Mouse (Mus musculus): ENCODE results near the gene Cdc7.

DNA sequence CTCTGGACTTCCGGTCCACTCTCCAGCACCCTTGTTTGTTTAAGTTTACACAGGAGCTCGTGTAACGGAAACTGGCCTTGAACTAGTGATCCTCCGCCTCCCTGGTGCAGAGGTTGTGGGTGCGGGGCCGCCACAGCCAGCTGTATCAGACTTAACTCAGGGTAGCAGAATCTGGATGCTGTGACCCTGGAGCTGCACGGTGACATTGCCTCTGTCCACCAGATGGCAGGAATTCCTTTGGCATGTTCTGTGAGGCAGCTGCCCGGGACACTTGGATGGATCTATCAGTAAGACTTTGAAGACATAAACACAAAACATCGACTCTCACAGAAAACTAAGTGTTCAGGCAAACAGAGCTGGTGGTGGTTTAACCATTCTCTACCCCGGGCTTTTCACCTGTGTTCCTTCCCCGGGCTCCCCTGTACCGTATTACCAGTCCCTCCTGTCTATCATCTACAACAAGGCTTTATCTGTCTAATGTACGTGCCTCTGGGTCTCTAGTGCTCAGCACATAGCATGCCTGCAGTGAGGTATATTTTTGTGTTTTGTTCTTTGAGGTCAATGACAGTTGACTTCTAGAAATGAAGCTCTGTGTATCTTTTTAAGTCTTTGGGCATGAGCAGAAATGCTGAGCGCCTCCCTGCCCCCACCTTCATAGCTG is 26.6 kb downstream of the Cdc7 start:
- TF ChIP-seq POLR2A (IDR thresholded peaks at IDR 0.05; ENCODE audit: borderline replicate concordance, extremely low read depth, low read depth, low read length) (no peak), CTCF (IDR thresholded peaks at IDR 0.05; ENCODE audit: insufficient read depth, low read length) (peak; percentile 85)
